Mouse (Mus musculus) thymus, postnatal 4 days (tissue): ENCODE results near the gene Sergef.
A peak's percentile ranks its signal among the peaks of the same experiment; 100 is the strongest.

Experiments
- DNase-seq: peaks from one replicate; pipeline ENCODE4 v3.0.0; 2021

The Sergef gene

GRCm38 (mm10) chr7:46435833-46436232, 203.8 kb downstream of the Sergef start:
- DNase-seq = no peak

- DNase-seq = no peak
Measured at GRCm38 (mm10) chr7:46433874-46434273, 205.7 kb downstream of the Sergef start.

GRCm38 (mm10) chr7:46425012-46425411, 214.6 kb downstream of the Sergef start:
- DNase-seq = no peak

- DNase-seq = no peak
Measured at GRCm38 (mm10) chr7:46423951-46424350, 215.7 kb downstream of the Sergef start.

- DNase-seq = peak; percentile 89
Measured at GRCm38 (mm10) chr7:46422764-46423412, 216.7 kb downstream of the Sergef start.

- DNase-seq = no peak
Measured at GRCm38 (mm10) chr7:46422052-46422763, 217.4 kb downstream of the Sergef start.

- no peak for DNase-seq
Measured at GRCm38 (mm10) chr7:46421535-46421934, 218.1 kb downstream of the Sergef start.

GRCm38 (mm10) chr7:46418102-46418622, 221.4 kb downstream of the Sergef start:
- no peak for DNase-seq

- no peak for DNase-seq
Measured at GRCm38 (mm10) chr7:46417467-46417866, 222.1 kb downstream of the Sergef start.

GRCm38 (mm10) chr7:46415818-46416425, 223.7 kb downstream of the Sergef start:
- DNase-seq = no peak

GRCm38 (mm10) chr7:46413959-46414725, 225.5 kb downstream of the Sergef start:
- DNase-seq = no peak

GRCm38 (mm10) chr7:46412823-46413222, 226.8 kb downstream of the Sergef start:
- no peak for DNase-seq

GRCm38 (mm10) chr7:46410727-46411126, 228.9 kb downstream of the Sergef start:
- DNase-seq = no peak

- no peak for DNase-seq
Measured at GRCm38 (mm10) chr7:46409204-46409789, 230.3 kb downstream of the Sergef start.

GRCm38 (mm10) chr7:46408606-46409005, 231.0 kb downstream of the Sergef start:
- DNase-seq = no peak

- no peak for DNase-seq
Measured at GRCm38 (mm10) chr7:46404756-46405155, 234.9 kb downstream of the Sergef start.

- no peak for DNase-seq
Measured at GRCm38 (mm10) chr7:46403616-46404485, 235.8 kb downstream of the Sergef start.

- DNase-seq = no peak
Measured at GRCm38 (mm10) chr7:46401371-46402180, 238.0 kb downstream of the Sergef start.

- no peak for DNase-seq
Measured at GRCm38 (mm10) chr7:46400346-46400745, 239.3 kb downstream of the Sergef start.

- DNase-seq = no peak
Measured at GRCm38 (mm10) chr7:46399676-46400075, 239.9 kb downstream of the Sergef start.

GRCm38 (mm10) chr7:46398612-46399011, 241.0 kb downstream of the Sergef start:
- no peak for DNase-seq
